Mouse (Mus musculus): ENCODE data around the gene Glipr2. TPM values are rescaled to one million over a fixed set of nuclear protein-coding genes. Genes with fewer than 3 reads are reported as not detected.

Gene Glipr2
- polyA plus RNA-seq, 1 experiment, result 9.7 TPM

DNA sequence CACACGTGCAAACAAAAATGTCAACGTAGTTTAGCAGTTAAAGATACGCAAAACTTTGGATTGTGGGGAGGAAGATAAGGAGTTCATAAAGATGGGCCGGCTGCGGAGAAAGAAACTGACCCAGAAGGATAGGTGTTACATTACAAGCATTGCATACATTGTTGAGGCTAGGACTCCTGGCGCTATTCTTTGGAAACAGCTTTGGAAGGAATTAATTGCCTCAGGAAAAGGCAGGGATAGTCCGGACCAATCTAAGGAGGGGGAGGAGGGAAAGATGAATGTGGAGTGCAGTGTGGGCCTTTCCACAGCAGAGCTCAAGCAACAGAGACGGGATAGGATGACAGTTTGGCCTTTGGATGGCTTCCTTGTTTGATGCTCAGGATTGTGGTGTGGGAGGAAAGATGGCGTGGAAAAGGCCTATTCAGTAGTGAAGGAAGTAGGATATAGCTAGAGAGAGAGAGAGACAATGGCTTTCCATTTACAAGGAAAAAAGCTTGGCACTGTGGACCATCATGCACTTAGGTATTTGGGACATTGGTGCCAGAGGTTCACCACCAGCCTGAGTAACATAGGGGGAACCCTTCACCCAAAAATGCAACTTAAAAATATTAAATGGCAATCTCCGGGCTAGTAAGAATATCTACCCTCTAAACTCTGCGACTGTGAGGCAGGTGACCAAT, 56.3 kb downstream of the Glipr2 start:
- Histone ChIP-seq H3K4me3 (ENCODE audit: low read depth, low read length) (peak overlapping the region; percentile 94), H3K36me3 (ENCODE audit: control insufficient read depth, insufficient read depth, low read length) (no peaks in the 10 kb centered on the region), H3K4me1 (ENCODE audit: control insufficient read depth, insufficient read depth, insufficient read length, low read length) (peaks cover 22% of the 10 kb centered on the region), H3K27me3 (ENCODE audit: control insufficient read depth, insufficient read depth, low read length) (no peaks in the 10 kb centered on the region), H3K27ac (ENCODE audit: insufficient read depth, low read depth, low read length) (no peak overlapping the region)
- TF ChIP-seq CTCF (IDR thresholded peaks at IDR 0.05; ENCODE audit: extremely low read depth, insufficient read length, insufficient replicate concordance, low read depth, low read length) (no peak), POLR2A (IDR thresholded peaks at IDR 0.05; ENCODE audit: low read depth, low read length) (no peak)
- WGBS, result 13% methylated on average over 11 of the region's 11 CpGs

DNA sequence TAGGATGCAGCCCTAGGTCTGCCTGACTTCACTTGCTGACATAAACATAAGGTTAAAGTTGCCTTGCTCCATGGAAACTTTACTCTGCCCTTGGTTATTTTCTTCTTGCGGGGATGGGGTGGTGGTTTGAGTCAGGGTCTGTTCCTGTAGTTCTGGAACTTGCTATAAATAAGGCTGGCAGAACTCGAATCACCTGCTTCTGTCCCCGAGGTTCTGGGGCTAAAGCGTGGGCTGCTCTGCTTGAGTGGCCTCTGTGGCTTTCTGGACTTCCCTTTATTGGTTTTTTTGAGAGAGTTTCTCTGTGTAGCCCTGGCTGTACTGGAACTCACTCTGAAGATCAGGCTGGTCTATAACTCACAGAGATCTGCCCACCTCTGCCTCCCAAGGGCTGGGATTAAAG, 58.9 kb downstream of the Glipr2 start:
- Histone ChIP-seq H3K27me3 (ENCODE audit: control insufficient read depth, insufficient read depth, low read length) (no peaks in the 10 kb centered on the region), H3K27ac (ENCODE audit: insufficient read depth, low read depth, low read length) (no peak overlapping the region), H3K36me3 (ENCODE audit: control insufficient read depth, insufficient read depth, low read length) (peaks cover 21% of the 10 kb centered on the region), H3K4me3 (ENCODE audit: low read depth, low read length) (no peak overlapping the region), H3K4me1 (ENCODE audit: control insufficient read depth, insufficient read depth, insufficient read length, low read length) (peaks cover 22% of the 10 kb centered on the region)
- 62% methylated on average over 4 of the region's 4 CpGs for WGBS
- no peak for TF ChIP-seq CTCF (IDR thresholded peaks at IDR 0.05; ENCODE audit: extremely low read depth, insufficient read length, insufficient replicate concordance, low read depth, low read length)
- TF ChIP-seq POLR2A (IDR thresholded peaks at IDR 0.05; ENCODE audit: low read depth, low read length), result no peak

GRCm38 (mm10) chr4:44016791-44017190, 59.6 kb downstream of the Glipr2 start:
- TF ChIP-seq POLR2A (IDR thresholded peaks at IDR 0.05; ENCODE audit: low read depth, low read length) (no peak), CTCF (IDR thresholded peaks at IDR 0.05; ENCODE audit: extremely low read depth, insufficient read length, insufficient replicate concordance, low read depth, low read length) (no peak)
- 44% methylated on average over 12 of the region's 12 CpGs for WGBS
- Histone ChIP-seq H3K27ac (ENCODE audit: insufficient read depth, low read depth, low read length) (no peak overlapping the region), H3K27me3 (ENCODE audit: control insufficient read depth, insufficient read depth, low read length) (no peaks in the 10 kb centered on the region), H3K4me1 (ENCODE audit: control insufficient read depth, insufficient read depth, insufficient read length, low read length) (peaks cover 22% of the 10 kb centered on the region), H3K4me3 (ENCODE audit: low read depth, low read length) (no peak overlapping the region), H3K36me3 (ENCODE audit: control insufficient read depth, insufficient read depth, low read length) (peaks cover 25% of the 10 kb centered on the region)

DNA sequence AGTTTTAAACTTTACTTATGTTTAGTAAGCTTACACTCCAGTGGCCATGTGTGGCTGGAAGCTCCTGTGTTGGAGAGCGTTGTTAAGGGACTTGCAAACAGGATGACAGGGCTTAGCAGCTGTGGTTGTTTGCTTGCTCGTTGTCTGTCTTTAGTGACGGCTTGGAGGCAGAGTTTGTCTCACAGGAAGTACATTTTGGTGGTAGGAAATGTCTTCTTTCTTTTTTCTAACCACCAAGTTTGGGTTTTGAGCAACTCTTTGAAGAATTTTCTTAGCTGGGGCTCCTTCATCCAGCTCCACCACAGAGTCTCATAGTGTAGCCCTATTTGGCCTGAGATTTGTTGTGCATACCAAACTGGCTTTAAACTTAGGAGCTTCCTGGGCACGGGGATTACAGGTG, 65.1 kb downstream of the Glipr2 start:
- no peak for TF ChIP-seq CTCF (IDR thresholded peaks at IDR 0.05; ENCODE audit: extremely low read depth, insufficient read length, insufficient replicate concordance, low read depth, low read length)
- TF ChIP-seq POLR2A (IDR thresholded peaks at IDR 0.05; ENCODE audit: low read depth, low read length), result no peak
- Histone ChIP-seq H3K27me3 (ENCODE audit: control insufficient read depth, insufficient read depth, low read length) (no peaks in the 10 kb centered on the region), H3K36me3 (ENCODE audit: control insufficient read depth, insufficient read depth, low read length) (peaks cover 68% of the 10 kb centered on the region), H3K27ac (ENCODE audit: insufficient read depth, low read depth, low read length) (no peak overlapping the region), H3K4me3 (ENCODE audit: low read depth, low read length) (no peak overlapping the region), H3K4me1 (ENCODE audit: control insufficient read depth, insufficient read depth, insufficient read length, low read length) (peaks cover 5% of the 10 kb centered on the region; the same call in 1 of the 2 replicates)
- WGBS, result 72% methylated on average over 4 of the region's 4 CpGs

DNA sequence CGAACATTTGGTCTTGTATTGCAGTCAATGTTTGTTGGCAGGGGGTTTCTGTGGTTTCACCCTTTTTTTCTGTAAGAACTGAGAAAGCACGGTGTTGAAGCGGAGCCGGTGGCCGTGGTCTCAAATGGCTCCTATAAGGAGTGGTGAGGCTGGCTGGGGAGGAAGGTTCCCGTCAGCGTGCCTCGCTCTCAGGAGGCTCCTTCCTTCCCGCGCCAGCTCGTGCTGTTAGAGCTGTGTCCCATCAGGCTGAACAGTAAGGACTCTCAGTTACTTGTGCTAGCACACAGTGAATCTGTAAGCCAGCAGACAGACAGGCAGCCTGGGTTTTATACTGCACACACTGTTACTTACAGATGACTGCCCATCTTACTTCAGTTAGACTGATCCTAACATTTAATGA, 65.6 kb downstream of the Glipr2 start:
- Histone ChIP-seq H3K27ac (ENCODE audit: insufficient read depth, low read depth, low read length) (no peak overlapping the region), H3K4me1 (ENCODE audit: control insufficient read depth, insufficient read depth, insufficient read length, low read length) (peaks cover 3% of the 10 kb centered on the region; the same call in 1 of the 2 replicates), H3K4me3 (ENCODE audit: low read depth, low read length) (no peak overlapping the region), H3K36me3 (ENCODE audit: control insufficient read depth, insufficient read depth, low read length) (peaks cover 72% of the 10 kb centered on the region), H3K27me3 (ENCODE audit: control insufficient read depth, insufficient read depth, low read length) (no peaks in the 10 kb centered on the region)
- TF ChIP-seq POLR2A (IDR thresholded peaks at IDR 0.05; ENCODE audit: low read depth, low read length) (no peak), CTCF (IDR thresholded peaks at IDR 0.05; ENCODE audit: extremely low read depth, insufficient read length, insufficient replicate concordance, low read depth, low read length) (no peak)
- 83% methylated on average over 11 of the region's 11 CpGs for WGBS

DNA sequence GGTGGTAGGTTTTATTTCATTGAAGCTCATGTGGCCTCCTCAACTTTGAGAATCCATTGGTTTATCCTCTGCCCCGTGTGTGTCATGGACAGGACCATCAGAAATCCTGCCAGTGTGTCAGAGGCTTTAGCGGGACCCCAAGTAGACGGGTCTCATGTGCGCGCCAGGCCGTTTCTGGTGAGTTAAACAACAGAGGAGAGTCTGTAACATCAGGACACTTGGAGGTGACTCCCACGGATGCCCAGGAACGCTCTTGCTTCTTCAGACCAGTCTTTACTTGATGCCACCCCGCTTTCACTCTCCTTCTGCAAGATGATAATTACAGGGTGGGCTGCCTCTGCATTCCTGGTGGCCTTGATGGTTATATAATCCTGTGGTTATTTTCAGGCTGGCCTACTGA, 66.5 kb downstream of the Glipr2 start:
- H3K4me1 ChIP-seq (ENCODE audit: control insufficient read depth, insufficient read depth, insufficient read length, low read length), result no peaks in the 10 kb centered on the region
- peaks cover 79% of the 10 kb centered on the region for H3K36me3 ChIP-seq (ENCODE audit: control insufficient read depth, insufficient read depth, low read length)
- H3K4me3 ChIP-seq (ENCODE audit: low read depth, low read length), result no peak overlapping the region
- no peaks in the 10 kb centered on the region for H3K27me3 ChIP-seq (ENCODE audit: control insufficient read depth, insufficient read depth, low read length)
- H3K27ac ChIP-seq (ENCODE audit: insufficient read depth, low read depth, low read length), result no peak overlapping the region
- TF ChIP-seq POLR2A (IDR thresholded peaks at IDR 0.05; ENCODE audit: low read depth, low read length) (no peak), CTCF (IDR thresholded peaks at IDR 0.05; ENCODE audit: extremely low read depth, insufficient read length, insufficient replicate concordance, low read depth, low read length) (no peak)
- 95% methylated on average over 9 of the region's 9 CpGs for WGBS

DNA sequence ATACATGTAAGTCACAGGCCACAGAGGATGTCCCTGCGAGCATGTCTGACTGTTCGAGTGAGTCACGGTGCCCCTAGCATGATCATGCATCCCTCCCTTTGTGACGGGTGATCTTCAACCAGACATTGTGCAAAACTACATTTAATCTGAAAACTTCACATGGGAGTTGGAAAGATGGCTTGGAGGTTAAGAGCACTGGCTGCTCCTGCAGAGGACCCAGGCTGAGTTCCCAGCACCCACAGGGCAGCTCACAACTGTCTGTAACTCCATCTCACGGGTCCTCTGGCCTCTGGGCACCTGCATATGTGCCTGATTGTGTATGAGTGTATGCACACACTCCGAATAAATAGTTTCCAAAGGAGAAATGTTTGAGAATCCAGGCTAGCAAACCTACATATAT, 67.0 kb downstream of the Glipr2 start:
- H3K36me3 ChIP-seq (ENCODE audit: control insufficient read depth, insufficient read depth, low read length), result peaks cover 77% of the 10 kb centered on the region

More for the DNA sequence above, 67.0 kb downstream of the Glipr2 start:
- 97% methylated on average over 6 of the region's 6 CpGs for WGBS
- Histone ChIP-seq H3K4me1 (ENCODE audit: control insufficient read depth, insufficient read depth, insufficient read length, low read length) (no peaks in the 10 kb centered on the region), H3K27me3 (ENCODE audit: control insufficient read depth, insufficient read depth, low read length) (no peaks in the 10 kb centered on the region), H3K27ac (ENCODE audit: insufficient read depth, low read depth, low read length) (no peak overlapping the region), H3K4me3 (ENCODE audit: low read depth, low read length) (no peak overlapping the region)
- TF ChIP-seq CTCF (IDR thresholded peaks at IDR 0.05; ENCODE audit: extremely low read depth, insufficient read length, insufficient replicate concordance, low read depth, low read length) (no peak), POLR2A (IDR thresholded peaks at IDR 0.05; ENCODE audit: low read depth, low read length) (no peak)

Measured in small intestine, adult 2 months (tissue).